Mouse (Mus musculus) limb, embryonic 15.5 days (tissue): ENCODE data around the gene Fxyd6. TPM values are rescaled to one million over a fixed set of nuclear protein-coding genes. Genes with fewer than 3 reads are reported as not detected.

ENCODE experiments used
- ATAC-seq: fragments of 200-750 bp; cut with Nextera tagmentation; 2 replicates; pipeline ENCODE4 v1.8.0; 2017; ENCODE audit warnings: low read depth, moderate TSS enrichment; ENCODE audit not compliant: insufficient number of reproducible peaks, low FRiP score, low TSS enrichment
- H3K27ac ChIP-seq: fragments of 300-500 bp; sonication (generic); 2 replicates; pipeline ENCODE4 v1.5.1; 2015; ENCODE audit warnings: moderate library complexity, mild to moderate bottlenecking, inconsistent platforms
- H3K27me3 ChIP-seq: fragments of 300-500 bp; sonication (generic); 2 replicates; pipeline ENCODE4 v1.6.1; 2015; ENCODE audit warnings: inconsistent platforms
- H3K36me3 ChIP-seq: fragments of 300-500 bp; sonication (generic); 2 replicates; pipeline ENCODE4 v1.6.1; 2015; ENCODE audit warnings: inconsistent platforms
- H3K4me1 ChIP-seq: fragments of 300-500 bp; sonication (generic); 2 replicates; pipeline ENCODE4 v1.6.1; 2015; ENCODE audit warnings: inconsistent platforms
- H3K4me2 ChIP-seq: fragments of 300-500 bp; sonication (generic); 2 replicates; pipeline ENCODE4 v1.6.1; 2015; ENCODE audit warnings: mild to moderate bottlenecking, inconsistent platforms
- H3K4me3 ChIP-seq: fragments of 300-500 bp; sonication (generic); 2 replicates; pipeline ENCODE4 v1.5.1; 2015; ENCODE audit warnings: mild to moderate bottlenecking, inconsistent platforms
- H3K9ac ChIP-seq: fragments of 300-500 bp; sonication (generic); 2 replicates; pipeline ENCODE4 v1.6.1; 2015; ENCODE audit warnings: inconsistent platforms
- H3K9me3 ChIP-seq: fragments of 300-500 bp; sonication (generic); 2 replicates; pipeline ENCODE4 v1.6.1; 2016; ENCODE audit warnings: inconsistent platforms
- WGBS: fragments of 180-500 bp; shearing (Covaris S2); methylation state at CpG from one replicate; pipeline ENCODE4 v1.1.7; 2015; 5-methylcytosine and 5-hydroxymethylcytosine counted together
- polyA plus RNA-seq: library from polyadenylated mRNA; unstranded; fragments of >200 nt; fragmentation: Nextera tagmentation; extraction: Ambion mirVana; gene quantifications from 2 replicates; pipeline ENCODE4 v1.2.1, GENCODE M21; 2015

The Fxyd6 gene
- 120 and 122 TPM in 2 replicates for polyA plus RNA-seq

DNA sequence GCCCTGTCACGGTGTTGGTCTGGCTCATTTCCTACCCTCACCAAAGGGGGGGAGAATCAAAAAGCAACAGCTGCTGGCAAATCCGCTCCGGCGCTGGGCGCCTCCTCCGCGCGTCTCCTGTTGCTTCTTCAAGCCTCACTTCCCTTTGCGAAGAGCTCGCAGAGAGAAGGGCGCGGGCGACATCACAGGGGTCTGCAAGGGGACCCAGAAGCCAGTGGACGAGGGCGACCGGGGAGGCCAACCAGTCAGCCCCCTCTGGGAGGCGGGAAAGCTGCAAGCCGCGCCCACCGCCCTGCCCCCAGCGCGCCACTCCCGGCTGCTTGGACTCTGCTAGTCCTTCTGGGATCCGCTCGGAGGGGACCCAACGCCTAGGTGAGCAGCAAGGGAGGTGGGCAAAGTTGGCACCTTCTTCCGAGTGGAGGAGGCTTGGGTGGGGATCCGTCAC, at the start of gene Fxyd6:
Fxyd6 (plus strand) TSS at position 69 of the 445 bp plus-strand sequence.
- peak within 1 kb of the TSS; percentile 85 for H3K4me2 ChIP-seq
- no peaks in the 10 kb centered on the region for H3K9me3 ChIP-seq
- H3K9ac ChIP-seq = peak within 1 kb of the TSS; percentile 51
- ATAC-seq = 0 out of 2 replicates have a peak, but pooled peaks have one; percentile 56
- no peaks in the 10 kb centered on the region for H3K36me3 ChIP-seq
- peaks cover 22% of the 10 kb centered on the region for H3K4me1 ChIP-seq
- under 1% methylated on average over 28 of the region's 28 CpGs for WGBS
- peak within 1 kb of the TSS; percentile 44 for H3K27ac ChIP-seq
- H3K27me3 ChIP-seq = peaks cover 3% of the 10 kb centered on the region; the same call in 1 of the 2 replicates
- peak within 1 kb of the TSS; percentile 62 for H3K4me3 ChIP-seq

GRCm38 (mm10) chr9:45321465-45321864, 48.5 kb upstream of the Fxyd6 start:
- no peak for ATAC-seq
- Histone ChIP-seq H3K36me3 (no peaks in the 10 kb centered on the region), H3K27me3 (0 out of 2 replicates have a peak, but pooled peaks cover 21% of the 10 kb centered on the region), H3K4me2 (no peak overlapping the region), H3K9ac (no peak overlapping the region), H3K27ac (no peak overlapping the region), H3K9me3 (no peaks in the 10 kb centered on the region), H3K4me3 (no peak overlapping the region), H3K4me1 (peaks cover 13% of the 10 kb centered on the region)
- WGBS = 85% methylated on average over 6 of the region's 6 CpGs

- Histone ChIP-seq H3K4me3 (no peak overlapping the region), H3K27ac (no peak overlapping the region), H3K4me2 (no peak overlapping the region), H3K9ac (no peak overlapping the region), H3K9me3 (no peaks in the 10 kb centered on the region), H3K36me3 (no peaks in the 10 kb centered on the region), H3K4me1 (peaks cover 10% of the 10 kb centered on the region), H3K27me3 (0 out of 2 replicates have a peak, but pooled peaks cover 18% of the 10 kb centered on the region)
- no peak for ATAC-seq
- 78% methylated on average over 4 of the region's 4 CpGs for WGBS
These were observed 48.0 kb upstream of the Fxyd6 start for GRCm38 (mm10) chr9:45321946-45322430.

GRCm38 (mm10) chr9:45326390-45326789, 43.6 kb upstream of the Fxyd6 start:
- H3K27me3 ChIP-seq = no peaks in the 10 kb centered on the region
- WGBS = 86% methylated on average over 9 of the region's 9 CpGs
- H3K4me2 ChIP-seq = no peak overlapping the region
- no peak for ATAC-seq
- H3K9ac ChIP-seq = no peak overlapping the region
- H3K27ac ChIP-seq = no peak overlapping the region
- no peaks in the 10 kb centered on the region for H3K4me1 ChIP-seq
- no peaks in the 10 kb centered on the region for H3K9me3 ChIP-seq
- no peaks in the 10 kb centered on the region for H3K36me3 ChIP-seq
- H3K4me3 ChIP-seq = no peak overlapping the region

- Histone ChIP-seq H3K9me3 (no peaks in the 10 kb centered on the region), H3K4me1 (no peaks in the 10 kb centered on the region), H3K27ac (no peak overlapping the region), H3K9ac (no peak overlapping the region), H3K4me3 (no peak overlapping the region), H3K36me3 (no peaks in the 10 kb centered on the region), H3K4me2 (no peak overlapping the region), H3K27me3 (no peaks in the 10 kb centered on the region)
- no peak for ATAC-seq
- whole genome bisulfite sequencing = 89% methylated on average over 4 of the region's 4 CpGs
These were observed 41.7 kb upstream of the Fxyd6 start for GRCm38 (mm10) chr9:45328263-45328662.

DNA sequence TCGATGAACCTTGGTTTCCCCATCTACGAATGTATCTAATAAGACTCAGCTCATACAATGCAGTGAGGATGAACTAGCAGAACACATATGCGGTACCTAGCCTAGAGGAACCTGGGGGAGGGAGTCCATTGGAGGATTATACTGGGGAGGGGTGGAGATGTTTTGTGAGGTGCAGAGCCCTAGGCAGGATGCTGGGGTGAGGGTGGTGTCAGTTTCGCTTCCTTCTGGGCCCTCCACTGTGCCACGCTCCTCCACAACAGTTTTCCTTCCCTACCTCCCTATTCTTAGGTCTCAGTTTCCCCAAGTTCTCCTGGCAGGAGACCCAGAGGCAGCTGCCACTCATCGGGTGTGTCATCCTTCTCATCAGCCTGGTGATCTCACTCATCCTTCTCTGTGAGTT, 40.4 kb upstream of the Fxyd6 start:
- Histone ChIP-seq H3K4me2 (no peak overlapping the region), H3K4me3 (no peak overlapping the region), H3K27me3 (no peaks in the 10 kb centered on the region), H3K9me3 (no peaks in the 10 kb centered on the region), H3K4me1 (no peaks in the 10 kb centered on the region), H3K36me3 (no peaks in the 10 kb centered on the region), H3K27ac (no peak overlapping the region), H3K9ac (no peak overlapping the region)
- WGBS = 88% methylated on average over 6 of the region's 6 CpGs
- ATAC-seq = no peak

GRCm38 (mm10) chr9:45337406-45337805, 32.6 kb upstream of the Fxyd6 start:
- H3K27ac ChIP-seq = no peak overlapping the region
- WGBS = 69% methylated on average over 2 of the region's 2 CpGs
- ATAC-seq = no peak
- no peak overlapping the region for H3K9ac ChIP-seq
- H3K4me3 ChIP-seq = no peak overlapping the region
- no peaks in the 10 kb centered on the region for H3K4me1 ChIP-seq
- no peaks in the 10 kb centered on the region for H3K36me3 ChIP-seq
- 0 out of 2 replicates have a peak, but pooled peaks cover 2% of the 10 kb centered on the region for H3K27me3 ChIP-seq
- no peaks in the 10 kb centered on the region for H3K9me3 ChIP-seq
- no peak overlapping the region for H3K4me2 ChIP-seq

GRCm38 (mm10) chr9:45343066-45343465, 26.9 kb upstream of the Fxyd6 start:
- ATAC-seq = no peak
- WGBS = 79% methylated on average over 3 of the region's 3 CpGs

DNA sequence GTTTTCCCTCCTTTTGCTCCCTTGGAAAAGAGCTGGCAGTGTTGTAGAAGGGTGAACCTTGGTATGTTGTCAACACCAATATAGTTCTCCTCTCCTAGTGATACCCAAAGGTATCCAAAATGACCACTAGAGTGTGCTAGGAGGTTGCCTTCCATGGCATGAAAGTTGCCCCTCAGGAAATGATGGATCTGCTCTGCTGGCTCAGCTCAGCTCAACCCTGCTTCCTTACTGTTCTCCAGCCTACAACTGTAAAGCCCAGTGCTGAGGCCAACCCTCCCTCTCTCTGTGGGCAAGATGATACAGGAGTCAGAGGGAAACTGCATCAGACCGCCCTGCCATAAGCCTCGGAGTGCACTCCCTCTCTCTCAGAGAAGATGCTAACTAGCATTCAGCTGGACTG, 24.5 kb upstream of the Fxyd6 start:
- no peak overlapping the region for H3K9ac ChIP-seq
- peak; percentile 38; the same call in 1 of the 2 replicates for ATAC-seq
- WGBS = 63% methylated on average over 2 of the region's 2 CpGs

More at GRCm38 (mm10) chr9:45343066-45343465, 26.9 kb upstream of the Fxyd6 start:
- Histone ChIP-seq H3K4me3 (no peak overlapping the region), H3K4me2 (no peak overlapping the region), H3K27me3 (0 out of 2 replicates have a peak, but pooled peaks cover 2% of the 10 kb centered on the region), H3K36me3 (no peaks in the 10 kb centered on the region), H3K4me1 (no peaks in the 10 kb centered on the region), H3K9me3 (no peaks in the 10 kb centered on the region), H3K9ac (no peak overlapping the region), H3K27ac (no peak overlapping the region)

GRCm38 (mm10) chr9:45346276-45346675, 23.7 kb upstream of the Fxyd6 start:
- ATAC-seq = no peak; the same call in 1 of the 2 replicates
- no peaks in the 10 kb centered on the region for H3K27me3 ChIP-seq
- 71% methylated on average over 6 of the region's 6 CpGs for WGBS
- no peaks in the 10 kb centered on the region for H3K36me3 ChIP-seq
- no peaks in the 10 kb centered on the region for H3K4me1 ChIP-seq
- H3K4me2 ChIP-seq = no peak overlapping the region
- H3K4me3 ChIP-seq = no peak overlapping the region
- no peaks in the 10 kb centered on the region for H3K9me3 ChIP-seq
- no peak overlapping the region for H3K9ac ChIP-seq
- H3K27ac ChIP-seq = no peak overlapping the region

More for the DNA sequence above, 24.5 kb upstream of the Fxyd6 start:
- Histone ChIP-seq H3K4me3 (no peak overlapping the region), H3K9me3 (no peaks in the 10 kb centered on the region), H3K4me1 (no peaks in the 10 kb centered on the region), H3K4me2 (no peak overlapping the region), H3K36me3 (no peaks in the 10 kb centered on the region), H3K27me3 (no peaks in the 10 kb centered on the region), H3K27ac (no peak overlapping the region)

- H3K9ac ChIP-seq = no peak overlapping the region
- no peak for ATAC-seq
- H3K9me3 ChIP-seq = no peaks in the 10 kb centered on the region
- H3K27ac ChIP-seq = no peak overlapping the region
- no peaks in the 10 kb centered on the region for H3K36me3 ChIP-seq
- H3K4me3 ChIP-seq = no peak overlapping the region
- no peaks in the 10 kb centered on the region for H3K4me1 ChIP-seq
- no peaks in the 10 kb centered on the region for H3K27me3 ChIP-seq
- WGBS = 79% methylated on average over 6 of the region's 6 CpGs
- H3K4me2 ChIP-seq = no peak overlapping the region
These were observed 21.4 kb upstream of the Fxyd6 start for GRCm38 (mm10) chr9:45348560-45348959.

DNA sequence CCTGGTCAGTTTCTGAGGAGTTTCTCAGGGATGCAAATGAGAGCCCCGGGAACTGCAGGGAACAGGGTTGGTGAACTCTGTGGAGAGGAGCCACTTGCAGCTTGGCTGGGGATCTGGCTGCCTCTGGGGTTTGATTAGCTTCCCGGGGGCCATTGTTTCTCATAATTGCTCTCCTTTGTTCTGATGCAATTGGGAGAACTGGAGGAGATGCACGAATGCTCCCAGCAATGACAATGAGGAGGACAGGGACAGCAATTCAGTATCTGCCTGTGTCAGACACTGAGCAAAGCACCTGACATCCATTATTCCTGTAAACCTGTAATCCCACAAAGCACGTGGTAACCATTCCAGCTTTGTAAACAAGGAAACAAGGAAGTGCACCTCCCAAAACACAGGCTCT, 20.8 kb upstream of the Fxyd6 start:
- ATAC-seq = no peak
- 40% methylated on average over 4 of the region's 4 CpGs for WGBS

More for the DNA sequence above, 20.8 kb upstream of the Fxyd6 start:
- Histone ChIP-seq H3K9ac (no peak overlapping the region), H3K27ac (no peak overlapping the region), H3K9me3 (no peaks in the 10 kb centered on the region), H3K27me3 (no peaks in the 10 kb centered on the region), H3K4me2 (no peak overlapping the region), H3K36me3 (no peaks in the 10 kb centered on the region), H3K4me3 (no peak overlapping the region), H3K4me1 (no peaks in the 10 kb centered on the region)
